In the genomic region with DNA sequence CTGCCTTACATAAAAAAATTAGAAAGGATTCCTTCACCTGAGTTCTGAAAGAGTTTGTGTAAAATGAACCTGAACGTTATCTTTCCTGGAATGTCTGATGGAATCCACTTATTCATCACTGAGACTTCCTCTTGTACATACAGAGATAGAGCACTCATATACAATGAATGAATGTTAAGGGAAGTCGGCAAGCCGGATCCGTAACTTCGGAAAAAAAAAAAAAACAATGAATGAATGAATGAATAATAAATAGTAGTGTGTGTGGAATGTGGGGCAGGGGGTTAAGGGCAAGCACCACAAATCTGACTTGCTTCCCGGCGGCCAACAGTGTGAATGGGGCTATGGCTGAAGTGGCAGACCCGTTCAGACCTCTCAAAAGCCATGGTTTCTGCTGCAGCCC, we compare ENCODE assay signal across 8 mouse cellular contexts. TPM values are rescaled to one million over a fixed set of nuclear protein-coding genes. Genes with fewer than 3 reads are reported as not detected.
DNase-seq lines count a peak whose midpoint lies in the region; ATAC-seq and TF ChIP-seq lines count a peak whose summit lies in the region.

No protein-coding gene starts in this region.

- H3K36me3 ChIP-seq in lung, embryonic 16.5 days (ENCODE audit: control insufficient read depth, insufficient read depth, low read length): no peaks in the 10 kb centered on the region
- no peaks in the 10 kb centered on the region for H3K36me3 ChIP-seq in heart, embryonic 13.5 days

- in situ Hi-C loops in Patski (cut with MboI; ENCODE audit: low pct_unique_long_range_greater_than_20kb): no loop called here

- no peak overlapping the region for H3K9ac ChIP-seq in lung, embryonic 16.5 days (ENCODE audit: low read length)
- peak overlapping the region; percentile 68; the same call in 1 of the 2 replicates for H3K9ac ChIP-seq in heart, embryonic 13.5 days

- 0 out of 2 replicates have a peak overlapping the region, but pooled peaks have one; percentile 15 for H3K27ac ChIP-seq in lung, embryonic 16.5 days (ENCODE audit: low read length)
- H3K27ac ChIP-seq in heart, embryonic 13.5 days (replicated peaks): peak overlapping the region; percentile 95

- POLR2A ChIA-PET in Patski (lab: Charles Lee): no interaction called here

- H3K4me2 ChIP-seq in lung, embryonic 16.5 days (ENCODE audit: low read depth, low read length): 0 out of 2 replicates have a peak overlapping the region, but pooled peaks have one; percentile 6
- peak overlapping the region; percentile 63 for H3K4me2 ChIP-seq in heart, embryonic 13.5 days

- TF ChIP-seq CTCF in Patski (IDR thresholded peaks at IDR 0.05): no peak

- no peaks in the 10 kb centered on the region for H3K27me3 ChIP-seq in lung, embryonic 16.5 days (ENCODE audit: control insufficient read depth, insufficient read depth, low read depth, low read length)
- H3K27me3 ChIP-seq in Patski: peaks cover 7% of the 10 kb centered on the region
- no peaks in the 10 kb centered on the region for H3K27me3 ChIP-seq in heart, embryonic 13.5 days (replicated peaks)

- no peak for ATAC-seq in lung, embryonic 16.5 days (ENCODE audit: low read depth)
- peak; percentile 60 for ATAC-seq in Patski
- ATAC-seq in heart, embryonic 13.5 days (ENCODE audit: extremely low read depth, insufficient number of reproducible peaks, low FRiP score, low TSS enrichment): no peak

- H3K9me3 ChIP-seq in lung, embryonic 16.5 days (ENCODE audit: control insufficient read depth, low read length): no peaks in the 10 kb centered on the region
- no peaks in the 10 kb centered on the region for H3K9me3 ChIP-seq in heart, embryonic 13.5 days

- peaks cover 24% of the 10 kb centered on the region for H3K4me1 ChIP-seq in lung, embryonic 16.5 days (replicated peaks; ENCODE audit: control insufficient read depth, insufficient read depth, low read length)
- peaks cover 64% of the 10 kb centered on the region for H3K4me1 ChIP-seq in heart, embryonic 13.5 days

- CTCF ChIA-PET in Patski (lab: Charles Lee): no interaction called here

- 22% methylated on average over 8 of the region's 8 CpGs for WGBS in lung, embryonic 16.5 days
- 33% methylated on average over 8 of the region's 8 CpGs for WGBS in heart, embryonic 13.5 days

- H3K4me3 ChIP-seq in lung, embryonic 16.5 days (ENCODE audit: low read length): no peak overlapping the region
- H3K4me3 ChIP-seq in heart, embryonic 13.5 days: peak overlapping the region; percentile 27; the same call in 1 of the 2 replicates

- peak; percentile 91 for DNase-seq in embryo, embryonic 10 days (ENCODE audit: low spot score)
- no peak for DNase-seq in embryo, embryonic 9.5 days (ENCODE audit: extremely low spot score)
- no peak for DNase-seq in lung, postnatal 25 days (ENCODE audit: low spot score)
- DNase-seq in Patski (ENCODE audit: low read depth, low spot score): peak; percentile 93
- peak; percentile 31 for DNase-seq in retina, postnatal 1 day
- DNase-seq in frontal cortex, postnatal 25 days (ENCODE audit: low spot score in 2 of 2): no peak

RNA-seq across cellular contexts. Expression of gene Fbln1, which starts 28.2 kb away (rescaled TPM):
- 214 and 237 TPM in 2 replicates for polyA plus RNA-seq in lung, embryonic 16.5 days (2015; fragmentation: Nextera tagmentation; extraction: Ambion mirVana)
- 11.6 TPM for polyA plus RNA-seq in Patski (2021)
- 125 and 139 TPM in 2 replicates for polyA plus RNA-seq in heart, embryonic 13.5 days (2015; fragmentation: Nextera tagmentation; extraction: Ambion mirVana)

RNA-seq across cellular contexts. Expression of gene Ribc2, which starts 45.7 kb away (rescaled TPM):
- polyA plus RNA-seq in lung, embryonic 16.5 days (2015; fragmentation: Nextera tagmentation; extraction: Ambion mirVana): 0.77 and 1.4 TPM in 2 replicates
- not detected for polyA plus RNA-seq in Patski (2021)
- polyA plus RNA-seq in heart, embryonic 13.5 days (2015; fragmentation: Nextera tagmentation; extraction: Ambion mirVana): 0.11 TPM in 1 of 2 replicates, not detected in the other

RNA-seq across cellular contexts. Expression of gene Smc1b, which starts 45.8 kb away (rescaled TPM):
- polyA plus RNA-seq in lung, embryonic 16.5 days (2015; fragmentation: Nextera tagmentation; extraction: Ambion mirVana): 0.10 and 0.16 TPM in 2 replicates
- 0.01 TPM for polyA plus RNA-seq in Patski (2021)
- 0.08 and 0.09 TPM in 2 replicates for polyA plus RNA-seq in heart, embryonic 13.5 days (2015; fragmentation: Nextera tagmentation; extraction: Ambion mirVana)

Comparison
In these comparisons a context has a peak if more than half of its experiments do, and no peak if none do; other contexts are left out.
1. DNase-seq: peak in embryo, embryonic 10 days (single experiment), Patski (single experiment) and retina, postnatal 1 day (single experiment); none in embryo, embryonic 9.5 days (single experiment), lung, postnatal 25 days (single experiment) and frontal cortex, postnatal 25 days (0 of 2).
2. RNA of gene Fbln1, which starts 28.2 kb away (polyA plus RNA-seq): 214 to 237 TPM in lung, embryonic 16.5 days and 125 to 139 TPM in heart, embryonic 13.5 days; 11.6 TPM in Patski (single experiment); every median in the first group is over 10 times any median in the second.